Mouse (Mus musculus): ENCODE results near the gene Slc23a3.

The Slc23a3 gene

DNA sequence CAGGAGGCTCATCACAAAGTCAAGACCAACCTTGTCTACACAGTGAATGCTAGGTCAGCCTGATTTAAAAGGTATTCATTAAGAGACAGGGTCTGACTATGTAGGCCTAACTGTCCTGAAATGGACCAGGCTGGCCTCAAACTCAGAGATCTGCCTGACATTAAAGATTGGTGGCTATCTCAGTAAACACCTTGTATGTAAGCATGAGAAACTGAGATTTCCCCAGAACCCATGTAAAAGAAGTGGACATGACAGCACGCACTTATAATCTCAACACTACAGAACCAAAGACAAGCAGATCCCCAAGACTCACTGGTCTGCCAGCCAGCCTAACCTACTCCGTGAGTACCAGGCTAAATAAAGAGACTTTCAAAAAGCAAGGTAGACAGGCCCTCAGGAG, 4.8 kb upstream of the Slc23a3 start:
- DNase-seq (ENCODE audit: low read depth): no peak

DNA sequence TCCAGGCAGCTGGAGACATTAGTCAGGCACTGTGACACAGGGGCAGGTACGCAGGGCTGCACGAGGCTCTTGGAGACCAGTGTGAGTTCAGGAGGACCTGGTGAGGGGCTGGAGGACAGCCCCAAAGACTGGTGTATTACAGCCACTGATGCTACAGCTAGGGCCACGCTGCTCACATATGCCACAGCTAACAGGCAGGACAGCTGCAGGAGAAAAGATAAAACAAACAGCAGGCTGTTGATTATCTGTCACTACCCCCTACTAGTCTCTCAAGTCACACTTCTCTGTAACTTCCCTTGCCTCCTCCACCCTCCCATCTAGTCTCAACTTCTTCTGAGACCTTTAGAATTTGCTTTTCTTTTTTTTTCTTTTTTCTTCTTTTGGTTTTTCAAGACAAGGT, 3.0 kb upstream of the Slc23a3 start:
- DNase-seq (ENCODE audit: low read depth): peak; percentile 65

DNA sequence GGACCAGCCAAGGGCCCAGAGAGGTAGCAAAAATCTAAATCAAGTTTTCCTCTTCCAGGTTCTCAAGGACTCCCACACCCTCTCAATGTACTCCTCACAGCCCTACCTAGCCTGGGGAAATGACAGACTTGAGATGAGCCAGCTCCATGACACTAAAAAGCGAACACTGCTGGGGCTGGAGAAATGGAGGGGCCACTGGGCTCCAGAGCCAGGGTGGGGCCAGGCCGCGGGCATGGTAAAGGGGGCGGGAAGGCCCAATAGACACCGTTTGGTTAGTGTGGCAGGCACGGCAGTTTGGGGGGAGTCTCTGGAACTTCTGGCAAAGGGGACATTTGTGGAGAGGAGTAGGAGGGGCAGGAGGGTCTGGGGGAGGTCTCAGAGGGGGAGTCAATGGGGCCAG, 2.6 kb upstream of the Slc23a3 start:
- no peak for DNase-seq (ENCODE audit: low read depth)

DNA sequence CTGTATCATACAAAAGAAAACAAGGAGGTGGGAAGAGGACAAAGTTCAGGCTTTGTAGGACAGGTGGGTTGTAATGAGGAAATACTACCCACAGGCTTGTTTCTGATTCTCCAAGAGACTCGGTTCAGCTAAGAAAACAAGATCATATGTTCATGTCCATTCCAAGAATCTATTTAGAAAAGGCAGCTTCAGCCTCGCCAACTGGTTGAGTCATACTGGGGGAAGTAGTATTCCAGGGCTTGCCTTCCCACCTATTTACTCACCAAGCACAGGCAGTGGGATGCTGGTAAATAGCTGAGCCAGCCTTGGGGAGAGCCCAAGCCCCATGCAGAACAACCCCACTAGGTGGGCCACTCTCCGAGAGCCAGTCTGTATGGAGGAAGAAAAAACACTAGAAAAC, 5.0 kb downstream of the Slc23a3 start:
- no peak for DNase-seq (ENCODE audit: low read depth)

DNA sequence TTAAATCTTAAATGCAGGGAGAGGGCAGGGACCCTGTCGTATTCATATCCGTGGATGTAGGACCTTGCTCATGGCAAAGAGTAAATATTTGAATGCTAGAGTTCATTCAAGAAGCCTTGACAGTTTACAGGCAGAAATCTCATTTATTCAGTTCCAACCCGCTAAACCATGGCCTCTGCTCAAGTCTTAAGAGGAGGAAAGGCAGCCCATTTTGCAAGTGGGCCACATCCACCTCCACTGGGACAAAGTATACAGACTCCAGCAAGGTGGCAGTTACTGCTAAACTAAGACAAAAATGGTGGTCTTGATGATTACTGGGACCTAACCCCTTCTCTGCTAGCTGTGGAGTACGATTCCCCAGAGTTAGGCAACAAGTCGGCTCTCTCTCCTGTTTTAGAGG, 8.3 kb downstream of the Slc23a3 start:
- DNase-seq (ENCODE audit: low read depth): no peak

DNA sequence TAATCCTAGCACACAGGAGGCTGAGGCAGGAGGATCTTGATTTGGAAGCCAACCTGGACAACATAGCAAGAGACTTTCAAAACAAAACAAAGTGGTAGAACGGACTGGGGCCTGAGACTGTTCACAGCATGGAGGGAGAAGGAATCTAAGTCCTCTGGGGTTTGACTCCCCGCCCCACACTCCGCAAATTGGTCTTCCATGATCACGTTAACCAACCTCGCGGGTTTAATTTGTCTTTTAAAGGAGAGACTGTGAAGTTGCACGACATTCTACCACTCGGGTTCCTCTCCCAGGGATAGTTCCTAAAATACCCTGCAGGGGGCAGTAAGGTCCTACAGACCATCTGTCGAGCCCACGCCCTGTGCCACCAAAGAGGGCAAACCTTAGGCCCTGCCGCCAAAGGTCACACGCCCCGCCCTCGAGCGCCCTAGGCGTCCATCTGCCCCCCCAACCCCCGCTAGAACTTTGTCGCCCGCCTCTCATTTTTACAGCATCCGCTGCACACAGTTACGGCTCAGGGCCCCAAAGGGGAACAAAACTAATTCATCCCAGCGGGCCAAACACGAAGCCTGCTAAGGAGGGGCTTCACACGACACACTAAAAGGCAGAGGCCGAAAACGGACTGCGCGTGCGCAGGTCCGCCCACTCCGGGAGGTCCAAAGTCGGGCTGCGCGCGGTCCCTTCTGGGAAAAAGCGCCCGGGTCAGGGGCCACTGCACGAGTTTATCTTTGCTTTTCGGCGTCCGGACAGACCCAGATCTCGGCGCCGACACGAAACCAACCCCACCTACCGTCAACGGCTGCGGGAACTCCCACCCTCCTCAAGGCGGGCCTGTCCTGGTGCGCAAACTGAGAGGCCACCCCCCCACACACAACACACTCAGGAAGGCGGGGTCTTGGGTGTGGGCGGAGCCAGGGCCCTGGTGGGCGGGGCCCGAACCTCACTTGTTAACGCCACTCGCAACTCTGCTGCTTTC, 9.1 kb downstream of the Slc23a3 start, which contains the start of gene Nhej1:
Gene Nhej1 (minus strand): TSS at position 855 of the 976 bp plus-strand sequence.
- DNase-seq (ENCODE audit: low read depth): peak; percentile 95

DNA sequence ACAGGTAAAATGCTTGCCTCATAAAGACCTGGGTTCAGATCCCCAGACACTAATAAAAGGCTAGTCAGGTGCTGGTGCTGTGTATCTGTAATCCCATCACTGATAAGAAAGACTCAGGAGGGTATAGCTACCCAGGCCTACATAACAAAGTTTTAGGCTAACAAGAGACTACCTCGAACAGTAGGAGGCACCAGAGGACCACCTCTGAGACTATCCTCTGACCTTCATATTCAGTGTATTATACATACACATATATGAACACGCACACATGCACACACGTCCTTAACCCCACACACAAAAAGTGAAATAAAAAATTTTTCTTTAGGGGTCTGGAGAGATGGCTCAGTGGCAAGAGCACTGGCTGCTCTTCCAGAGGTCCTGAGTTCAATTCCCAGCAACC, 11.5 kb downstream of the Slc23a3 start:
- no peak for DNase-seq (ENCODE audit: low read depth)

Measured in c-Kit-positive CD71-positive TER-119-negative erythroid progenitor cells, embryonic 14.5 days (primary cell).